Mouse (Mus musculus) adrenal gland, postnatal 10 days (tissue): ENCODE measurements at regions not wholly inside any gene's neighbourhood (a gene's known extent, or its start where the extent isn't known, plus 50 kb on each side); places are given as distances from the start of the nearest gene placed in this dataset.

Source experiments
- DNase-seq: peaks from one replicate; pipeline ENCODE4 v3.0.0; 2021; ENCODE audit warnings: mixed read lengths

- DNase-seq, result peak; percentile 4
Measured at GRCm38 (mm10) chr8:48042456-48043395, 52.0 kb upstream of the Wwc2 start.

- no peak for DNase-seq
Measured at GRCm38 (mm10) chr8:48047385-48047784, 51.5 kb upstream of the Dctd start.
